Mouse (Mus musculus) stomach, embryonic 16.5 days (tissue): ENCODE data around the gene Gm10681. TPM values are rescaled to one million over a fixed set of nuclear protein-coding genes. Genes with fewer than 3 reads are reported as not detected.
"Not testable (repeated sequence)": the region's sequence is repeated elsewhere in the genome, so short reads cannot be mapped to it uniquely, and the experiment has no call there.

Source experiments
- ATAC-seq: fragments of 200-750 bp; cut with Nextera tagmentation; 2 replicates; pipeline ENCODE4 v1.8.0; 2017; ENCODE audit warnings: moderate number of reproducible peaks, moderate TSS enrichment; ENCODE audit not compliant: insufficient read depth, low FRiP score
- H3K27ac ChIP-seq: fragments of 300-500 bp; sonication (generic); 2 replicates; pipeline ENCODE4 v1.5.1; 2014; ENCODE audit warnings: low read length
- H3K27me3 ChIP-seq: fragments of 300-500 bp; sonication (generic); 2 replicates; pipeline ENCODE4 v1.6.1; 2014; ENCODE audit warnings: low read length, control low read depth, mixed read lengths; ENCODE audit not compliant: control insufficient read depth, insufficient read depth
- H3K36me3 ChIP-seq: fragments of 300-500 bp; sonication (generic); 2 replicates; pipeline ENCODE4 v1.6.1; 2014; ENCODE audit warnings: low read length; ENCODE audit not compliant: control insufficient read depth, insufficient read depth
- H3K4me1 ChIP-seq: fragments of 300-500 bp; sonication (generic); 2 replicates; pipeline ENCODE4 v1.6.1; 2014; ENCODE audit warnings: low read length, control low read depth, mixed read lengths; ENCODE audit not compliant: control insufficient read depth, insufficient read depth
- H3K4me2 ChIP-seq: fragments of 300-500 bp; sonication (generic); 2 replicates; pipeline ENCODE4 v1.6.1; 2014; ENCODE audit warnings: low read depth, low read length, mixed read lengths
- H3K4me3 ChIP-seq: fragments of 300-500 bp; sonication (generic); replicated peaks from 2 replicates; pipeline ENCODE4 v1.5.1; 2014; ENCODE audit warnings: mild to moderate bottlenecking, low read length
- H3K9ac ChIP-seq: fragments of 300-500 bp; sonication (generic); 2 replicates; pipeline ENCODE4 v1.6.1; 2014; ENCODE audit warnings: low read length
- H3K9me3 ChIP-seq: fragments of 300-500 bp; sonication (generic); replicated peaks from 2 replicates; pipeline ENCODE4 v1.6.1; 2016; ENCODE audit warnings: low read length, control low read depth; ENCODE audit not compliant: control insufficient read depth
- WGBS: fragments of 180-500 bp; shearing (Covaris S2); extraction: QIAGEN DNeasy Blood & Tissue Kit; methylation state at CpG from one replicate; pipeline ENCODE4 v1.1.7; 2014; 5-methylcytosine and 5-hydroxymethylcytosine counted together
- polyA plus RNA-seq: library from polyadenylated mRNA; unstranded; fragments of >200 nt; fragmentation: Nextera tagmentation; extraction: Ambion mirVana; gene quantifications from 2 replicates; pipeline ENCODE4 v1.2.1, GENCODE M21; 2015

Gm10681 gene
- polyA plus RNA-seq, 1 experiment from 2014 or later, result not detected

DNA sequence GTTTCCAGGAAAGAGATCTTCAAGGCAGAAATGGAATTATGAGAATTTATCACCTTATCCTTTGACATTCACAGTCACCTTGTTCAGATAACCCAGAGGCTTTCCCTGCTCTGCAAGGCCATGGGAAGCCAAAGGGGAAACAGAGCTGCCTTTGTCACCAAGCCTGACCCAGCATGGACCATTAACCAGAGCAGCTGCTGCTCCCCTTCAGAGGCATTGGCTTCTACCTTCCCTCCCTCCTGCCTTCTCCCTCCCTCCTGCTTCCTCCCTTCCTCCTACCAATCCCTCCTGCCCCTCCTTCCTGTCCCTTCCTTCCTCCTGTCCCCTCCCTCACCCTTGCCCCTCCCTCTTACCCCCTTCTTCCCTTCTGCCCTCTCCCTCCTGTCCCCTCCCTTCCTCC is 41.0 kb downstream of the Gm10681 start:
- H3K27me3 ChIP-seq, H3K4me1 ChIP-seq, H3K9me3 ChIP-seq, H3K9ac ChIP-seq, H3K36me3 ChIP-seq, ATAC-seq, H3K27ac ChIP-seq, H3K4me3 ChIP-seq, H3K4me2 ChIP-seq: not testable (repeated sequence)

- not testable (repeated sequence) for H3K4me3 ChIP-seq, ATAC-seq
These were observed 63.6 kb downstream of the Gm10681 start for GRCm38 (mm10) chr3:98524978-98525377.

DNA sequence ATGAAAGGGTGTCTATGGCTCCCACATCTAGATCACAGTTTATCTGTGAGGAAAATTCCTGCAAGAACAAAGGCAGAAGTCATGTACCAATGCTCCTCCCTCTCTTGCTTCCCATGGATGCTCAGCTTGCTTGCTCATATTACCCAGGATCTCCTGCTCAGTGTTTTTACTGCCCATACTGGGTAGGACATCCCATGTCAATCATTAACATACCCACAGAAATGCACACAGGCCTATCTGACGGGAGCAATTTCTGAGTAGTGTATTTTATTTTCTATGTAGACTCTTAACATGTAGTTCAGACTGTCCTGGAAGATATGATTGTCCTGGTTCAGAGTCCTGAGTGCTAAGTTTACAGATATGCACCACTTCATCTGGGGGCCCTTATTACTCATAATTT is 64.1 kb downstream of the Gm10681 start:
- H3K9ac ChIP-seq, H3K9me3 ChIP-seq, H3K4me2 ChIP-seq, H3K27ac ChIP-seq, H3K27me3 ChIP-seq, H3K36me3 ChIP-seq, H3K4me3 ChIP-seq, H3K4me1 ChIP-seq, ATAC-seq: not testable (repeated sequence)
- WGBS, result no CpG with 5 or more reads among the region's 1 CpGs

More at GRCm38 (mm10) chr3:98524978-98525377, 63.6 kb downstream of the Gm10681 start:
- not testable (repeated sequence) for H3K36me3 ChIP-seq, H3K4me1 ChIP-seq, H3K9ac ChIP-seq, H3K27ac ChIP-seq, H3K4me2 ChIP-seq, H3K27me3 ChIP-seq, H3K9me3 ChIP-seq

GRCm38 (mm10) chr3:98522779-98523178 is 65.8 kb downstream of the Gm10681 start:
- not testable (repeated sequence) for H3K4me1 ChIP-seq, H3K9me3 ChIP-seq, H3K27me3 ChIP-seq, ATAC-seq, H3K4me2 ChIP-seq, H3K4me3 ChIP-seq, H3K36me3 ChIP-seq, H3K9ac ChIP-seq, H3K27ac ChIP-seq
- WGBS, result 17% methylated on average over 1 of the region's 2 CpGs

GRCm38 (mm10) chr3:98510414-98510813 is 78.2 kb downstream of the Gm10681 start, which contains the start of gene Hsd3b4:
TSS of gene Hsd3b4 (minus strand) at chr3:98510514.
- H3K4me3 ChIP-seq, H3K4me1 ChIP-seq, H3K9me3 ChIP-seq, H3K27ac ChIP-seq, H3K4me2 ChIP-seq, H3K27me3 ChIP-seq, ATAC-seq, H3K9ac ChIP-seq, H3K36me3 ChIP-seq: not testable (repeated sequence)
- no CpG with 5 or more reads among the region's 1 CpGs for WGBS

- not testable (repeated sequence) for H3K4me3 ChIP-seq, H3K4me2 ChIP-seq, H3K4me1 ChIP-seq, H3K27ac ChIP-seq, H3K9me3 ChIP-seq, H3K36me3 ChIP-seq, H3K9ac ChIP-seq, H3K27me3 ChIP-seq, ATAC-seq
- no CpG with 5 or more reads among the region's 5 CpGs for WGBS
These were observed 81.4 kb downstream of the Gm10681 start for GRCm38 (mm10) chr3:98507229-98507628.

Other genes starting within 250 kb of the Gm10681 start
- gene Phgdh, start 248.8 kb downstream of the Gm10681 start, polyA plus RNA-seq, result 222 and 234 TPM in 2 replicates
- 4.7 and 5.4 TPM in 2 replicates for gene Zfp697, start 206.3 kb downstream of the Gm10681 start, polyA plus RNA-seq
- gene Gm4450, start 131.7 kb downstream of the Gm10681 start, polyA plus RNA-seq, result 0.08 TPM in 1 of 2 replicates, not detected in the other
- not detected in 2 replicates for gene Hsd3b4, start 78.3 kb downstream of the Gm10681 start, polyA plus RNA-seq
- gene Hsd3b5, start 41.4 kb upstream of the Gm10681 start, polyA plus RNA-seq, result not detected in 2 replicates
- gene Hsd3b2, start 135.7 kb upstream of the Gm10681 start, polyA plus RNA-seq, result 0.15 TPM in 1 of 2 replicates, not detected in the other
- 2.2 and 2.8 TPM in 2 replicates for gene Hsd3b3, start 174.3 kb upstream of the Gm10681 start, polyA plus RNA-seq
- 0.12 and 1.0 TPM in 2 replicates for gene Hsd3b6, start 225.6 kb upstream of the Gm10681 start, polyA plus RNA-seq